Mouse (Mus musculus) bone marrow macrophage, adult 2 months (primary cell): ENCODE results near the gene Atxn7.

Experiments used
- CTCF ChIP-seq: IDR thresholded peaks from 2 replicates; pipeline ENCODE4 v1.5.1; 2012; ENCODE audit warnings: low read depth, mild to moderate bottlenecking, low read length, moderate library complexity
- POLR2A ChIP-seq: IDR thresholded peaks from 2 replicates; pipeline ENCODE4 v1.6.1; 2012; ENCODE audit warnings: mild to moderate bottlenecking, low read depth, low read length, borderline replicate concordance

- TF ChIP-seq CTCF = no peak
- no peak for TF ChIP-seq POLR2A
Measured at GRCm38 (mm10) chr14:14038233-14038632, 77.0 kb downstream of the Atxn7 start.
